Mouse (Mus musculus) brown adipose tissue, adult 24 weeks (tissue): Measurements from ENCODE around the gene Gm34653. TPM values are rescaled to one million over a fixed set of nuclear protein-coding genes. Genes with fewer than 3 reads are reported as not detected.
"Not testable (repeated sequence)": the region's sequence is repeated elsewhere in the genome, so short reads cannot be mapped to it uniquely, and the experiment has no call there.

Experiments
- H3K27ac ChIP-seq: fragments of 200-500 bp; replicated peaks from 2 replicates; pipeline ENCODE4 v1.5.1; 2012; ENCODE audit warnings: low read depth, mild to moderate bottlenecking, low read length
- H3K4me1 ChIP-seq: fragments of 200-500 bp; 2 replicates; pipeline ENCODE4 v1.6.1; 2012; ENCODE audit warnings: low read length, mixed read lengths; ENCODE audit not compliant: control insufficient read depth, insufficient read depth, insufficient read length
- H3K4me3 ChIP-seq: fragments of 200-500 bp; 2 replicates; pipeline ENCODE4 v1.5.1; 2012; ENCODE audit warnings: low read depth, mild to moderate bottlenecking, low read length, moderate library complexity; ENCODE audit not compliant: insufficient read depth
- polyA plus RNA-seq: library from polyadenylated mRNA; stranded (reverse); fragments of >200 nt; gene quantifications from 2 replicates; pipeline ENCODE4 v1.2.4, GENCODE M21; 2012; ENCODE audit not compliant: missing spikeins, insufficient read depth, insufficient read length

Gene Gm34653
- polyA plus RNA-seq, 1 experiment = not detected

GRCm38 (mm10) chr2:34840143-34840542, 7.3 kb downstream of the Gm34653 start:
- not testable (repeated sequence) for H3K27ac ChIP-seq

GRCm38 (mm10) chr2:34841706-34842105, 8.9 kb downstream of the Gm34653 start:
- Histone ChIP-seq H3K27ac (no peak overlapping the region), H3K4me1 (peaks cover 5% of the 10 kb centered on the region; the same call in 1 of the 2 replicates), H3K4me3 (no peak overlapping the region)

More at GRCm38 (mm10) chr2:34840143-34840542, 7.3 kb downstream of the Gm34653 start:
- H3K4me1 ChIP-seq, H3K4me3 ChIP-seq: not testable (repeated sequence)

- Histone ChIP-seq H3K27ac (peak overlapping the region; percentile 93), H3K4me1 (peaks cover 5% of the 10 kb centered on the region; the same call in 1 of the 2 replicates), H3K4me3 (peak overlapping the region; percentile 12; the same call in 1 of the 2 replicates)
Measured at GRCm38 (mm10) chr2:34843211-34843939, 10.6 kb downstream of the Gm34653 start.

- Histone ChIP-seq H3K4me1 (peaks cover 2% of the 10 kb centered on the region; the same call in 1 of the 2 replicates), H3K27ac (no peak overlapping the region), H3K4me3 (no peak overlapping the region)
Measured at GRCm38 (mm10) chr2:34847702-34848101, 14.9 kb downstream of the Gm34653 start.

GRCm38 (mm10) chr2:34855265-34855664, 22.5 kb downstream of the Gm34653 start:
- Histone ChIP-seq H3K4me1 (no peaks in the 10 kb centered on the region), H3K4me3 (no peak overlapping the region), H3K27ac (no peak overlapping the region)

- Histone ChIP-seq H3K27ac (no peak overlapping the region), H3K4me1 (no peaks in the 10 kb centered on the region)
Measured at GRCm38 (mm10) chr2:34857728-34858127, 24.9 kb downstream of the Gm34653 start.

GRCm38 (mm10) chr2:34869680-34870079, 36.9 kb downstream of the Gm34653 start:
- H3K27ac ChIP-seq = no peak overlapping the region
- H3K4me1 ChIP-seq = peaks cover 4% of the 10 kb centered on the region; the same call in 1 of the 2 replicates
- H3K4me3 ChIP-seq = peak overlapping the region; percentile 29

More at GRCm38 (mm10) chr2:34857728-34858127, 24.9 kb downstream of the Gm34653 start:
- no peak overlapping the region for H3K4me3 ChIP-seq

GRCm38 (mm10) chr2:34870520-34871474, 38.0 kb downstream of the Gm34653 start:
- H3K4me3 ChIP-seq = peak overlapping the region; percentile 81
- H3K4me1 ChIP-seq = peaks cover 4% of the 10 kb centered on the region; the same call in 1 of the 2 replicates
- H3K27ac ChIP-seq = peak overlapping the region; percentile 90

GRCm38 (mm10) chr2:34874271-34874670, 41.5 kb downstream of the Gm34653 start, which contains the start of gene Cutal:
Cutal (plus strand) TSS chr2:34874396.
- Histone ChIP-seq H3K4me3 (peak within 1 kb of the TSS; percentile 23; the same call in 1 of the 2 replicates), H3K4me1 (peaks cover 4% of the 10 kb centered on the region; the same call in 1 of the 2 replicates), H3K27ac (no peak within 1 kb of the TSS)

GRCm38 (mm10) chr2:34874816-34875345, 42.1 kb downstream of the Gm34653 start, which contains the start of gene Psmd5:
Psmd5 (minus strand) TSS chr2:34874968.
- peaks cover 2% of the 10 kb centered on the region; the same call in 1 of the 2 replicates for H3K4me1 ChIP-seq
- no peak within 1 kb of the TSS for H3K27ac ChIP-seq
- peak within 1 kb of the TSS; percentile 23; the same call in 1 of the 2 replicates for H3K4me3 ChIP-seq

GRCm38 (mm10) chr2:34880054-34880453, 47.2 kb downstream of the Gm34653 start:
- no peak overlapping the region for H3K27ac ChIP-seq
- H3K4me3 ChIP-seq = no peak overlapping the region
- H3K4me1 ChIP-seq = no peaks in the 10 kb centered on the region

GRCm38 (mm10) chr2:34882757-34883156, 50.0 kb downstream of the Gm34653 start:
- Histone ChIP-seq H3K4me1 (no peaks in the 10 kb centered on the region), H3K4me3 (no peak overlapping the region), H3K27ac (no peak overlapping the region)

- H3K27ac ChIP-seq = no peak overlapping the region
- H3K4me3 ChIP-seq = no peak overlapping the region
- no peaks in the 10 kb centered on the region for H3K4me1 ChIP-seq
Measured at GRCm38 (mm10) chr2:34883190-34883589, 50.4 kb downstream of the Gm34653 start.

- no peak overlapping the region for H3K4me3 ChIP-seq
- H3K27ac ChIP-seq = no peak overlapping the region
Measured at GRCm38 (mm10) chr2:34884186-34884585, 51.4 kb downstream of the Gm34653 start.

More at GRCm38 (mm10) chr2:34884186-34884585, 51.4 kb downstream of the Gm34653 start:
- H3K4me1 ChIP-seq = no peaks in the 10 kb centered on the region
